Mouse (Mus musculus) embryonic facial prominence, embryonic 11.5 days (tissue): Measurements from ENCODE around the gene Glis1. TPM values are rescaled to one million over a fixed set of nuclear protein-coding genes. Genes with fewer than 3 reads are reported as not detected.
A peak's percentile ranks its signal among the peaks of the same experiment; 100 is the strongest.

Experiments used
- ATAC-seq: fragments of 200-750 bp; cut with Nextera tagmentation; replicated peaks from 2 replicates; pipeline ENCODE4 v1.8.0; 2017; ENCODE audit warnings: low read depth; ENCODE audit not compliant: insufficient number of reproducible peaks, low FRiP score, low TSS enrichment
- DNase-seq: peaks from one replicate; pipeline ENCODE4 v3.0.0-alpha.2; 2015; ENCODE audit warnings: low spot score
- H3K27ac ChIP-seq: fragments of 300-500 bp; sonication (generic); replicated peaks from 2 replicates; pipeline ENCODE4 v1.5.1; 2014; ENCODE audit warnings: mild to moderate bottlenecking, low read depth, low read length, control low read depth
- H3K27me3 ChIP-seq: fragments of 300-500 bp; sonication (generic); 2 replicates; pipeline ENCODE4 v1.6.1; 2014; ENCODE audit warnings: mild to moderate bottlenecking, low read length, moderate library complexity, mixed read lengths; ENCODE audit not compliant: control insufficient read depth, insufficient read depth
- H3K36me3 ChIP-seq: fragments of 300-500 bp; sonication (generic); replicated peaks from 2 replicates; pipeline ENCODE4 v1.6.1; 2014; ENCODE audit warnings: low read depth, mild to moderate bottlenecking, low read length, moderate library complexity, mixed read lengths; ENCODE audit not compliant: control insufficient read depth, insufficient read depth
- H3K4me1 ChIP-seq: fragments of 300-500 bp; sonication (generic); 2 replicates; pipeline ENCODE4 v1.6.1; 2014; ENCODE audit warnings: low read length, mixed read lengths; ENCODE audit not compliant: control insufficient read depth, insufficient read depth
- H3K4me2 ChIP-seq: fragments of 300-500 bp; sonication (generic); 2 replicates; pipeline ENCODE4 v1.6.1; 2014; ENCODE audit warnings: low read depth, mild to moderate bottlenecking, control low read depth, low read length, moderate library complexity
- H3K4me3 ChIP-seq: fragments of 300-500 bp; sonication (generic); 2 replicates; pipeline ENCODE4 v1.5.1; 2014; ENCODE audit warnings: low read depth, low read length, control low read depth
- H3K9ac ChIP-seq: fragments of 300-500 bp; sonication (generic); replicated peaks from 2 replicates; pipeline ENCODE4 v1.6.1; 2014; ENCODE audit warnings: mild to moderate bottlenecking, control low read depth, low read length
- H3K9me3 ChIP-seq: fragments of 300-500 bp; sonication (generic); replicated peaks from 2 replicates; pipeline ENCODE4 v1.6.1; 2016; ENCODE audit warnings: mild to moderate bottlenecking, low read length, inconsistent platforms, mixed read lengths; ENCODE audit not compliant: control insufficient read depth
- WGBS: fragments of 180-500 bp; shearing (Covaris S2); extraction: QIAGEN DNeasy Blood & Tissue Kit; methylation state at CpG from one replicate; pipeline ENCODE4 v1.1.7; 2014; 5-methylcytosine and 5-hydroxymethylcytosine counted together
- polyA plus RNA-seq: library from polyadenylated mRNA; unstranded; fragments of >200 nt; fragmentation: Nextera tagmentation; extraction: Ambion mirVana; gene quantifications from 2 replicates; pipeline ENCODE4 v1.2.1, GENCODE M21; 2014

Gene Glis1
- polyA plus RNA-seq, 1 experiment from 2014 or later, result 7.7 TPM

DNA sequence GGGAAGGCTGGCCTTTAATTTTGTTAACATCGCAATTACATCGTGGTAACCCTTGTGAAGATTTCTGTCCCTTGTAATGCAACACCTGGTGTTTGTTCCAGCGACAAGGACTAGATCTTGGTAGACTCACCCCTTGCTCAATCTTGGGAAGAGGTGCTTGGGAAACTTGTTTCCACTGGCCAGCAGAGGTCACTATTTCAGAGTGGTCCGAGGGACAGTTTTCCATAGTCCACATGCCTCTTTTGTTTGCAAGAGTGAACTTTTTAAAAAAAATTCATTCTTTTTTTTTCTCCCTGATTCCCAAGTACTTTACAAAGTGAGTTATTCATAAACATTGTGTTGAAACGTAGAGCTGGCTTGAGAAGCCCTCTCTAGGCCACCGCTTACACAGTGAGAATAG, 12.2 kb upstream of the Glis1 start:
- DNase-seq, result peak; percentile 85
- Histone ChIP-seq H3K27ac (no peak overlapping the region), H3K4me1 (no peaks in the 10 kb centered on the region), H3K9ac (no peak overlapping the region), H3K9me3 (no peaks in the 10 kb centered on the region), H3K4me2 (no peak overlapping the region), H3K4me3 (no peak overlapping the region), H3K36me3 (no peaks in the 10 kb centered on the region), H3K27me3 (no peaks in the 10 kb centered on the region)
- WGBS, result 19% methylated on average over 6 of the region's 6 CpGs
- ATAC-seq, result 0 out of 2 replicates have a peak, but pooled peaks have one; percentile 39

DNA sequence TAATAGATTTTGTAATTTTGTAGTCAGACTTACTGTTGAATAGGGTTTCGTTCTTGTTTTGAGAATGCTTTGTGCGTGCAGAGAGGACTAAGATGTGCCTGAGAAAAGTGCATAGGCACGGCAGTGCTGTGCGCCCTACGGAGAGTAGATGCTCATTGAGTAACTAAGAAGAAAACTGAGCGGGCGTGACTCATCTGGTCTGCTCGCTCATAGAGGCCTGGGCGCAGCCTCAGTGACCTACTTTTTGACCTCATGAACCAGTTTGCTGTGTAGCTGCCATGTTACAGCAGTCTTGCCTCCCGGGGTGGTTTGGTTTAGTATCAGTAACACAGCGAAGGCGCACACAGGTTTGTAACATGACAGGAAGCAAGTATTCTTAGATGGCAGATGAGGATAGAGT, 8.8 kb upstream of the Glis1 start:
- 92% methylated on average over 12 of the region's 12 CpGs for WGBS
- no peak for ATAC-seq

DNA sequence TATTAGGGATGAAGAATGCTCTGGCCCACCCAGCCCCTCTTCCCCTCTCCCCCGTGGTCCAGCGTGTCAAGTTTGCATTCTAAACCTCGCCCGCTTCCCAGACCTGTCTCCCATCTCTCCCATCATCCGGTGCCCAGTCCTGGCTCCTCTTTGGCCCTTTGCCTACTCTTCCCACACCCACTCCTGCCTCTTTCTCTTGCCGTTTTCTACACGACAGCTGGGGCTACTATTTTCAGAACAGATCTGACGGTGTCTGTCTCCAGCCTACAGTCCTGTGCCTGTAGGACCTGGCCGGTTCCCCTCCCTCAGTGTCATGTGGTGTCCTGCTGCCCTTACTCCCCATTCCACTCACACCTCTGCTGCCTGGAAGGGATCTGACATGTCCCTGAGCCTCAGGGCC, 7.8 kb upstream of the Glis1 start:
- Histone ChIP-seq H3K4me3 (no peak overlapping the region), H3K9ac (no peak overlapping the region), H3K36me3 (no peaks in the 10 kb centered on the region), H3K4me2 (no peak overlapping the region), H3K4me1 (no peaks in the 10 kb centered on the region), H3K27me3 (no peaks in the 10 kb centered on the region), H3K9me3 (no peaks in the 10 kb centered on the region), H3K27ac (no peak overlapping the region)
- ATAC-seq, result no peak
- 84% methylated on average over 9 of the region's 9 CpGs for WGBS
- no peak for DNase-seq

More for the DNA sequence above, 8.8 kb upstream of the Glis1 start:
- H3K9me3 ChIP-seq, result no peaks in the 10 kb centered on the region
- DNase-seq, result no peak
- no peaks in the 10 kb centered on the region for H3K27me3 ChIP-seq
- H3K36me3 ChIP-seq, result no peaks in the 10 kb centered on the region
- no peak overlapping the region for H3K27ac ChIP-seq
- H3K4me1 ChIP-seq, result no peaks in the 10 kb centered on the region
- H3K4me3 ChIP-seq, result no peak overlapping the region
- H3K9ac ChIP-seq, result no peak overlapping the region
- H3K4me2 ChIP-seq, result no peak overlapping the region

DNA sequence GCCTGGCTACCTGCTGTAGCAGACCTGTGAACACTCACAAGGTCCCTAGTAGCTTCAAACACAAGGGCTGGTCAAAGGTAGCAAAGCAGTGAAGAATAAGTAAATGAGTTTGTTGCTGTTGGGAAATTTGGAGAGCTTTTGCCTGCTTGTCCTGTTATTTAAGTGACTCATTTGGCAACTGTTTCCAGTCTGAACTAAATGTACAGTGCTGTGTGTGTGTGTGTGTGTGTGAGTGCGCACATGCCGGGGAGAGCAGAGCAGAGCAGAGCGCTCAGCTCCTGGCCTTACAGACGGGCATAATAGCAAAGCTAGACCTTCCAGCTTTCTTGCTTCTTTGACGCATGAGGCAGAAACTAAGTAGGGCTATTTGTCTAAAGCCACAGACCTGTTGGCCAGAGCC, 1.7 kb upstream of the Glis1 start:
- ATAC-seq, result no peak
- 90% methylated on average over 5 of the region's 5 CpGs for WGBS

DNA sequence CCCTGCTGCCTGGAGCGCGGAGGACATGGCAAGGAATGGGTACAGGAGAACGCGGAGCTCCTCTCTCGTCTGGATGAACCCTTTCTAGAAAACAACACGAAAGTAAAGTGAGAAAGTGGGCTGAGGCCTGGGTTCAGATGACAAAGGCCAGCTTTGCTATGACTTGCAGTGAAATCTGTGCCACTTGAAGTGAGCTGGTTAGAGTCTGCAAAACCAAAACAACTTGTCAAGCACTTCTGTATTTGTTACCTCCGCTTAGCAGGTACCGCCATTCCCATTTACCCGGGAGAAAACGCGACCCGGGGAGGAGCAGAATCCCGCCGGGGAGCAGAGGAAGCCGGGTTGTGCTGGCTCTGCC, 414 bp upstream of the Glis1 start:
- Histone ChIP-seq H3K9me3 (no peaks in the 10 kb centered on the region), H3K36me3 (no peaks in the 10 kb centered on the region), H3K4me2 (peak overlapping the region; percentile 96), H3K4me3 (peak overlapping the region; percentile 65), H3K4me1 (peaks cover 9% of the 10 kb centered on the region; the same call in 1 of the 2 replicates), H3K27ac (no peak overlapping the region), H3K9ac (peak overlapping the region; percentile 60), H3K27me3 (peaks cover 35% of the 10 kb centered on the region)
- 5% methylated on average over 15 of the region's 15 CpGs for WGBS
- DNase-seq (no peak), ATAC-seq (no peak)

More for the DNA sequence above, 1.7 kb upstream of the Glis1 start:
- H3K9me3 ChIP-seq, result no peaks in the 10 kb centered on the region
- no peak for DNase-seq
- H3K4me3 ChIP-seq, result no peak overlapping the region
- H3K4me2 ChIP-seq, result no peak overlapping the region
- peaks cover 35% of the 10 kb centered on the region for H3K27me3 ChIP-seq
- H3K9ac ChIP-seq, result no peak overlapping the region
- peaks cover 9% of the 10 kb centered on the region; the same call in 1 of the 2 replicates for H3K4me1 ChIP-seq
- H3K27ac ChIP-seq, result no peak overlapping the region
- H3K36me3 ChIP-seq, result no peaks in the 10 kb centered on the region

DNA sequence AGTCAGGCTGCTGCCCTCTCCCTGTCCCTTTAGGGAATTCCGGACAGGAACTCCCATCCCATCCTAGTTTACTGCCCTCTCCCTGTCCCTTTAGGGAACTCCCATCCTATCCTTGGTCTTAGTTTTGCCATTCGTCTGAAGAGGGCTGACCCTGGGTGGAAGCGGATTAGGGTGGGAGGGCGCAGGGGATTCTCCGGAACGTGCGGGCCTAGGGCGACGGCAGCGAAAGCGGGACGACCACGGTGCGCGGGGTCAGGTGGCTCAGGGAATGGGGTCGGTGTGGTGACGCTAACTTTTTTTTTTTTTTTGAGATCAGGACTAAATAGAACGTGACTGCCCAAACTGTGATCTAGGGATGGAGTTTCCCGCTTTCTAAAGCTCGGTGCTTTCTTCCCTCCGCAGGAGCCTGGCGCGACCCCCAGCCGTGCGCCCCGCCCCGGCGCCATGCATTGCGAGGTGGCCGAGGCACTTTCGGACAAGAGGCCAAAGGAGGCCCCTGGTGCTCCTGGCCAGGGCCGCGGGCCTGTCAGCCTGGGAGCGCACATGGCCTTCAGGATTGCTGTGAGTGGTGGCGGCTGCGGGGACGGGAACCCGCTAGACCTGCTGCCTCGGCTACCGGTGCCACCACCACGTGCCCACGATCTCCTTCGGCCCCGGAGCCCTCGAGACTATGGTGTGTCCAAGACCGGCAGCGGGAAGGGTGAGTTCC, 1.0 kb downstream of the Glis1 start:
- no peak for DNase-seq
- H3K36me3 ChIP-seq, result no peaks in the 10 kb centered on the region
- peak overlapping the region; percentile 96 for H3K4me2 ChIP-seq
- peaks cover 9% of the 10 kb centered on the region; the same call in 1 of the 2 replicates for H3K4me1 ChIP-seq
- H3K9ac ChIP-seq, result peak overlapping the region; percentile 60
- peak overlapping the region; percentile 65 for H3K4me3 ChIP-seq
- 2% methylated on average over 40 of the region's 47 CpGs for WGBS
- ATAC-seq, result 0 out of 2 replicates have a peak, but pooled peaks have one; percentile 26
- H3K27ac ChIP-seq, result no peak overlapping the region
- H3K27me3 ChIP-seq, result peaks cover 35% of the 10 kb centered on the region
- H3K9me3 ChIP-seq, result no peaks in the 10 kb centered on the region

DNA sequence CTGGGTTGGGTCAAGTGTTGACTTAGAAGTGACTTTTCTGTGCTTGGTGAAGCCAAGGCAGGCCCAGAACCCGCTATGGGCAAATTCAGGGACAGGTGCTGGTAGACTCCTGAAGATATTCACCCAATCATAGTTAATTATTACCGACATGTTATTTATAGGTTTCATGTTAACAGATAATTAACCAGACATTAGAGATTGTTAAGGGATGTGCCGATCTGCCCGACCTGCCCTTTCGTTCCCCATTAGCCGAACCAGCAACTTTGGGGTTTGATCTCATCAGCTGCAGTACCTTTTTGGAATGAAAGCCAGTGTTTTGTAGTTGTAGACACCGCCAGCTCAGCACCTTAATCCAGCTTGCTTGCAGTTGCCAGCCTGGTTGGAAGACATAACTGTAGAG, 2.1 kb downstream of the Glis1 start:
- ATAC-seq, result no peak
- H3K27ac ChIP-seq, result no peak overlapping the region
- H3K4me2 ChIP-seq, result no peak overlapping the region
- no peak overlapping the region for H3K4me3 ChIP-seq
- WGBS, result 89% methylated on average over 7 of the region's 7 CpGs
- H3K4me1 ChIP-seq, result peaks cover 9% of the 10 kb centered on the region; the same call in 1 of the 2 replicates
- DNase-seq, result no peak
- H3K27me3 ChIP-seq, result peaks cover 38% of the 10 kb centered on the region
- H3K9me3 ChIP-seq, result no peaks in the 10 kb centered on the region
- no peak overlapping the region for H3K9ac ChIP-seq
- no peaks in the 10 kb centered on the region for H3K36me3 ChIP-seq

DNA sequence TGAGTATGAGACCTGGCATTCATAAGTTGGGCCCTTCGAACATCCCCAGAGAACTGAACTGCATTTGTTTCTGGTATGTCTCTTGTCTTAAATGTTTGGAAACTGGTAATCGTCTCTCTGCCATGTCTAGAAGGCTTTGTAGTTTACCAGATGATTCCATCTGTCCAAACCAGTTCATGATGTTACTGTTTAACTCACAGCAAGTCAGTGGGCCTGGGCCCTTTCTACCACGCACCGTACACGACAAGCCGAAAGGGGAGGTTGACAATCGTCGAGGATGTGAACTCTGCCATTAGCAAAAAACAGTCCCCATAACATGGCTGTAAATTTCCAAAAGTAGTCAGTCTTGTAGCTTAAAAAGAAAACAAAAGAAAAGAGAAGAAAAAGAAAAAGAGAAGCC, 4.3 kb downstream of the Glis1 start:
- Histone ChIP-seq H3K4me2 (no peak overlapping the region), H3K36me3 (no peaks in the 10 kb centered on the region), H3K27me3 (peaks cover 29% of the 10 kb centered on the region), H3K4me3 (no peak overlapping the region), H3K9ac (no peak overlapping the region), H3K4me1 (peaks cover 9% of the 10 kb centered on the region; the same call in 1 of the 2 replicates), H3K27ac (no peak overlapping the region), H3K9me3 (no peaks in the 10 kb centered on the region)
- DNase-seq (no peak), ATAC-seq (no peak)
- WGBS, result 85% methylated on average over 8 of the region's 8 CpGs
